Mouse (Mus musculus): Measurements from ENCODE around the gene Snap47.

DNA sequence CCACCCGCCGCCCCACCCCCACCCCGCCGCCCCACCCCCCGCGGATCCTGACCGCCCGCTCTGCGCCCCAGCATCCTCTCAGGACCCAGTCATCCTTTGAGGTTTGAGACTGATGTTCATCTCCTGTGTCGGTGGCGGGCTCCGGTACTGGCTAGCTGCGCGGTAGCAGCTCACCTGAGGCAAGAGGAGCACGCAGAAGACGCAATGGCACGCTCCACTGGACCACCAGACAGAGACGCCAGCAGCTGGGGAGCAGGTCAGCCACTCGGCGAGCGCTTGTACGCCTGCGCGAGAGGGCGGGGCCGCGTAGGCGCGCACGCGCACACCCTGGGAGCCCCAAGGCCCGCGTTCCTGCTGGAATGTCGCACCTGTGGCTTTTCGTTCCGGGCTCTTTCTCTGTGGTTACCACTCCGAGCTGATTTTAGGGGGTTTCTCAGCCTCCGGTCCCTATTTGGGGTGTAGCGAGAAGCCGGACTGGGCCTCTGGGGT, 1.2 kb downstream of the Snap47 start, which contains the start of gene Jmjd4:
- TF ChIP-seq CTCF (IDR thresholded peaks at IDR 0.05; ENCODE audit: low read depth): no peak
- no peak for TF ChIP-seq EP300 (IDR thresholded peaks at IDR 0.05; ENCODE audit: low read depth)

All from liver, embryonic 14.5 days (tissue).